Mouse (Mus musculus): ENCODE data around the gene Prb1. TPM values are rescaled to one million over a fixed set of nuclear protein-coding genes. Genes with fewer than 3 reads are reported as not detected.
"Not testable (repeated sequence)": the region's sequence is repeated elsewhere in the genome, so short reads cannot be mapped to it uniquely, and the experiment has no call there.

The Prb1 gene
- total RNA-seq (2021) = not detected

DNA sequence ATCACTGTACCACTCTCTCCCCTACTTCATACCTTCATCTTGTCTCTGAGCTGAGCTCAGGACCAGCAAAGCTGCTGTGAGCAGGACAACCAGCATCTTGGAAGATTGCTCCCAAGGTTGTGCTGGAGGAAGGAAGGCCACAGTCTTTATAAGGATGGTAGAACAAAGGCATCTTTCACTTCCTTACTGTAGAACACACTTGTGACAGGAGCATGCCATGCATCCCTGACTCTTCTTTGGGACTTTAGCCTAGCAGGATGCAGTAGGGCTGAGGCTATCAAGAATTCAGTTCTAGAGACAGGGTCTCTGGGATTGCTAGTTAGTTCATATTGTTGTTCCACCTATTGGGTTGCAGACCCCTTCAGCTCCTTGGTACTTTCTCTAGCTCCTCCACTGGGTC, at the start of gene Prb1:
Prb1 (minus strand) TSS at position 101 of the 400 bp plus-strand sequence.
- DNase-seq (ENCODE audit: low spot score in 2 of 2); intact Hi-C loops (cut with DNase I): not testable (repeated sequence)

Other genes starting within 250 kb of the Prb1 start
- not detected for gene Prpmp5, start 104.2 kb upstream of the Prb1 start, total RNA-seq (2021)
- gene Gm8882, start 153.6 kb upstream of the Prb1 start, total RNA-seq (2021) = not detected